Mouse (Mus musculus) retina, postnatal 1 day (tissue): ENCODE results near the gene Tmem102.
A peak's percentile ranks its signal among the peaks of the same experiment; 100 is the strongest.

ENCODE experiments used
- DNase-seq: peaks from one replicate; pipeline ENCODE4 v3.0.0-alpha.2; 2012

Tmem102 gene

GRCm38 (mm10) chr11:69818871-69819270, 13.4 kb upstream of the Tmem102 start:
- DNase-seq: no peak

DNA sequence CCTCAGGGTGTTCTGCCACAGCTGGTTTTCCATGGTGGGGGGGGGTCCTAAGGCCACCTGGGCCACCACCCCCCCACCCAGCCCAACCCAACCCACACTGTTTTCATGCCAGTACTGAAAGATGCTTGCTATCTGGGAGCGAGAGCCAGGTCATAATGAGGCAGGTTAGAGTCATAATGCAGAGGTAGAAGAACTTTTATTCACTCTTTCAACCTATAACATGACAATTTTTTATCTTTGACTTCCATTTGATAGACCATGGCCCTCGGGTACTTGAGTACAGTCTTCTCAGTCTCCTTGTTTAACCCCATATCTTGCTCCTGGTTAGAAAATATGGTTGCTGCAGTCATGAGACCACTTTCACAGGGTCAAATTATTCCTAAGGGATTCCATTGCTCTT, 12.9 kb upstream of the Tmem102 start, which contains the start of gene Spem2:
Gene Spem2, minus strand, starts transcription at position 101 of the 400 bp plus-strand sequence.
- no peak for DNase-seq

GRCm38 (mm10) chr11:69816520-69816919, 11.1 kb upstream of the Tmem102 start:
- no peak for DNase-seq

DNA sequence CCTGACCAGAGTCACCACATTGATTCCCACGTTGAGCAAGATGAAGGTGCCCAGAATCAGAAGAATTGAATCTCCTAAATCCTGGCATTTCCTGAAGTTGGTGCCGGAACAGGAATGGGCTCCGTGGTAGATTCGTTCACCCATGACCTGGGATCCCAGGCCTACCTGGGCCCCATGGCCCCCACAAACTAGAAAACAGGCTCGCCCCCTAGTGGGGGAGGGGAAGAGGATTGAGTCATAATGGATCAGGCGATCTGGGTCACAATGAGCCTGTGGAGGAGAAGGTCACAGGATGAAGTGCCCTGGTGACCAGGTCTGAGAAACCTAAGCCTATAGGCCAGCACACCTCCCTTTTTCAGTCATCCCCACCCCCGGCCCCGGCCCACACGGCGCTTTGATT, 9.7 kb upstream of the Tmem102 start, which contains the start of gene Gm39566:
Gene Gm39566, minus strand, starts transcription at position 144 of the 400 bp plus-strand sequence.
- peak; percentile 29 for DNase-seq

GRCm38 (mm10) chr11:69810280-69810679, 4.9 kb upstream of the Tmem102 start:
- DNase-seq: no peak

DNA sequence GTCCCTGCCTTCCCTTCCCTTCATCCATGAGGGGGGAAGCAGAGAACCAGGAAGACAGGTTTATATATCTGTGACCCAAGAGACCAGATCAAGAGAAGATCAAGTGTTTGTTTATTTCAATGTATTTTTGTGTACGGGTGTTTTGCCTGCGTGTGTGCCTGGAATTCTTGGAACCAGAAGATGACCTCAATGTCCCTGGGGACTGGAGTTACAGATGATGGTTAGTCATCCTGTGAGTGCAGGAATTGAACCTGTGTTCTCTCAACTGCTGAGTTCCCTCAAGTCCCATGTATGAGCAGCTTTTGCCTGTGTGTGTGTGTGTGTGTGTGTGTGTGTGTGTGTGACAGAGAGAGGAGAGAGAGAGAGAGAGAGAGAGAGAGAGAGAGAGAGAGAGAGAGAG, 2.2 kb upstream of the Tmem102 start:
- DNase-seq: no peak

- DNase-seq: no peak
Measured at GRCm38 (mm10) chr11:69806378-69806777, 954 bp upstream of the Tmem102 start.

GRCm38 (mm10) chr11:69804652-69804940, 828 bp downstream of the Tmem102 start:
- peak; percentile 10 for DNase-seq

DNA sequence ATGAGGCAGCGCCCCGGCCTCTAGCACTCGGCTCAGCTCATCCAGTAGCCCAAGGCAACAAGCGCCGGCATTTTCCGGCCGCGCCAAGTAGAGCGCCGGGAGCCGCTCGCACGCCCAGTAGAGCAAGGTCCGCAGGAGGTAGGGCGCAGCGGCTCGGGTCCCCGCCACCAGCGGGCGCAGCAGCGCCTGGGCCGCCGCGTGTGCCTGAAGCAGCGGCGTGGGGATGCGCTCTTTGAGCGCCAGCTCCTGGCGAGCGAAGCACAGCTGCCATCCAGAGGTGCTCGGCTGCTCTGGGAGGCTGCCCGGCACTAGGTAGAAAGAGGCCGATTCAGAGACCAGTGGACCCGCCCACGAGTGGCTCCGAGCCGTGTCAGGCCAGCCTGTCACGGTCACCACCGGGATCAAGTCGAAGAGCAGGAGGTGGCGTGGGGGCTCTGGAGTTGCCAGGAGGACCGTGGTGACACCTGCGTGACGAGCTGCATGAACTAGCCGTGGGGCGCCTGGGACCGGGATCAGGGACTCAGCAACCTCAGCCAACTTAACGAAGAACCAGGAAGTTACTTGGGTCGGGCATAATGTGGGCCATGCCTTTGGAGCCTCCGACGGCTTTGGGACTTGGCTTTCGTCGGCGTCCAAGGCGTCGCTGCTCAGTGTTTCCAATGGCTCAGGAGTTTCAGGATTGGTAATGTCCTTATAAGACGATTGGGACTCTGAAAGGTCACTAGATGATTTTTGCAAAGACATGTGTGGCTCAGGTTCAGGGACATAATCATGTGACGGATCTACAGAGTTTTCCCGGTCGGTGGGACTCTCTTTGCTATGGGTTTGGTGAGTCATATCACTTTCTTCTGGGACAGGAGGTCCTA, 1.4 kb downstream of the Tmem102 start:
- DNase-seq: peak; percentile 85

- DNase-seq: no peak
Measured at GRCm38 (mm10) chr11:69803328-69803727, 2.1 kb downstream of the Tmem102 start.

- peak; percentile 89 for DNase-seq
Measured at GRCm38 (mm10) chr11:69802648-69803105, 2.7 kb downstream of the Tmem102 start.

DNA sequence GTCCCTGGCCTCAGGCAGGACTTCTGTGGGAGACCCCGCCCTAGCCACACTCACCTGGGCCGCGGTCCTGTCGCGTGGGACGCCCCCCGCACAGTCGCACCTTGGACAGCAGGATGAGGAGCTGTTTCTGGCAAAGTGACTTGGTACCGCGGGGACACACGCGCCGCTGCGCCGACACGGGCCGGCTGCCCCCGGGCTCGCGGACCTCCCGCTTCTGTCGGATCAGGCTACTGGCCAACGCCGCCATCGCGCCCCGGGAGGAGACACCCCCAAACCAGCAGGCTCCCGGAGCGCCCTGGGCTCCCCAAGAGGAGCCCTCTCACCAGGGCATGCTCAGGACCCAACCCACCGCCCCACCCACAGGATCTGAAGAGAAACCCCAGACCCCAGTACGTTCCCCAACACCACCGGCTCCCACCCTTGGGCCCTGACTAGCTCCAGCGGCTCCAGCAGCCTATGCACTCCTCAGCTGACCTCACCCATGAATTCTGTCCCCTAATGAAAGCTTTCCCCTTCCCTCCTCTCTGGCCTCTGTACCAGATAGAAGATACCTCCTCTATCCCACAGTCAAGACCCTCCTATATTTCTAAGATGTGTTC, 3.9 kb downstream of the Tmem102 start, which contains the start of gene Fgf11:
Gene Fgf11, minus strand, starts transcription at position 479 of the 599 bp plus-strand sequence.
- no peak for DNase-seq

DNA sequence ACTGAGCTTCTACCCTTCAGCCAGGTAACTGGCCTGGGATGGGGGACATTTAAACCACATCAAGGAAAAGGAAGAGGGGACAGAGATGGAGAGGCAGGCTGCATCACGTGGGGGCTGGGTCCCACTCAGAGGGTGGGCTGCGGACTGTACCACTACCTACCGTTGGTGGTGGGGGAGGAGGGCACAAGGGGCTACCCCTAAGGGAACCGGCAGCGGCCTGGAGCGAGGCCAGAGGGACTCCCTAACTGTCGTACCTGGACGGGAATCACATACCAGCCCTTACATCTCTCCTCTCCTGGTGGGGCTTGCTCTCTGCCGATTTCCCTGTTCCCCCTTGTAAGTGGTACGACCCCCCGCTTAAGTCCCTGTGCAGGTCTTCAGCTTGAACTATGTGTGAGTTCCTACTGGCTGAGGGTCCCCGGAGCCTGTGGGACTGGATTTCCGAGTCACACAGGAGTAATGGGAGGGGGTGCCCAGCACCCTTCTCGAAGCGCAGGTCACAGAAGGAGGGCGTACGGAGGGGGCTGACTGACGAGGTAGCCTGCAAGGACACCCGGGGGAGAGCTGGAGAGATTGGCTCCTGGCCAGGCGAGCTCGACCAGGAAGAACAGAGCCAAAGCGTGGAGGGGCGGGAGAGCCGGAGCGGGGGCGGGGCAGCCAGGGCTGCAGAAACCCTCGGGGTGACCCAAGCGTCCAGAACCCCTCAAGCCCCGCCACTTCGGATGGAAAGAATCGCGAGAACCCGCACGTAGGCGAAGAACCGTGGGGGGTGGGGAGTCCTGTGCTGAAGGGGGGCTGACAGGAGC, 4.8 kb downstream of the Tmem102 start:
- peak; percentile 95 for DNase-seq

GRCm38 (mm10) chr11:69800138-69800391, 5.4 kb downstream of the Tmem102 start:
- no peak for DNase-seq

- DNase-seq: peak; percentile 71
Measured at GRCm38 (mm10) chr11:69799394-69800137, 5.9 kb downstream of the Tmem102 start.

GRCm38 (mm10) chr11:69797924-69798323, 7.5 kb downstream of the Tmem102 start:
- DNase-seq: no peak

- DNase-seq: peak; percentile 35
Measured at GRCm38 (mm10) chr11:69795983-69796435, 9.4 kb downstream of the Tmem102 start.

- DNase-seq: peak; percentile 98
Measured at GRCm38 (mm10) chr11:69795168-69795982, 10.0 kb downstream of the Tmem102 start, which contains the start of gene Chrnb1. Gene Chrnb1, minus strand, starts transcription at chr11:69795943.

DNA sequence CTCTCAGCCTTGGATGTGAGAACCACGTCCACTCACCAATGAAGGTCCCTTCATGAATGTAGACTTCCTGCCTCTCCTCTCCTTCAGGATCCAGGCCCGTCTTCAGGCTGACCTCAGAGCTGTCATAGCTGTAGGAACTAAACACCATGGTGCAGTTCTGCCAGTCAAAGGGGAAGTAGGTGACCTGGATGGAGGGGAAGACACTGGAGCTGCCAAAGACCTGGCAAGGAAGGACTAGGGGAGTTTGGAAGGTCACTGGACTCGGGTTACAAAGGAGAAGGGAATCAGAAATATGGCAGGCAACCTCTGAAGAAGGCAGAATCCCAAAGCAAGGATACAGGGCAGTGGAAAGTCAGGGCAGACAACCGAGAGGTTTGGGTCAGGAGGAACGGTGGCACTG, 12.0 kb downstream of the Tmem102 start:
- DNase-seq: no peak

DNA sequence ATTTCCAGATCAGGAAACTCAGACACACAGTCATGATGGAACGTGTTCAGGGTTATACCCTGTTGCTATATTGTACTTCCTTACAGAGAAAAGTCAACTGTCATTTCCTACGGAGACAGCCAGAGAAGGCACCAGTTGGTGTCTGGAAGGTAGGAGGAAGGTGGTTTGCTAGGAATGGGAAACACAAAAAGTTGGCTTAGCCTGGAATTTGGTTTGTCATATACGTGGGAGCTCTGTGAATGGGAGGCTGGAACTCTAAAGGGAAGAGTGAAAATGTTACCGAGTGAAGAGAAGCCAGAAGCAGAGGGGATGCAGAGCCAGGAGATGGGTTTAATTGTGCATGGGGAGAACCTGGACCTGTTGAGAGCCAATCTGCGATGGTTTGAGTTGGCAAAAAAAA, 14.0 kb downstream of the Tmem102 start:
- DNase-seq: no peak

DNA sequence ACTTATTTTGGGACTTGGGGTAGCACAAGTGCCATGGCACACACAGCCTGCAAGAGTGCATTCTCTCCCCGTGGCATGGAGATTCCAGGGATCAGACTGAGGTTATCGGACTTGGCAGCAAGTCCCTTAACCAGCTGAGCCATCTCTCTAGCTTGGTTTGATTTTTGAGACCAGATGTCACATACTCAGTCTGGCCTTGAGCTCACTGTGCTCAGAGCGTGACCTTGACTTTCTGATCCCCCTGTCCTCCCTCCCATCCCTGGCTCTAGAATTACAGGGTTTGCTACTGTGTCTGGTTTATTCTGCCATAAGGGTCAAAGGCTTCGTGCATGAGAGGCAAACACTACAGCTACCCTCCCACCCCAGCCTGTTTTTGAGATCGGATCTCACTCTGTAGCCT, 16.0 kb downstream of the Tmem102 start:
- DNase-seq: no peak

- DNase-seq: no peak
Measured at GRCm38 (mm10) chr11:69787306-69787705, 18.1 kb downstream of the Tmem102 start.
